Mouse (Mus musculus): ENCODE results near the gene Gbp5.
A peak's percentile ranks its signal among the peaks of the same experiment; 100 is the strongest.

The Gbp5 gene

GRCm38 (mm10) chr3:142546690-142547089 is 52.9 kb downstream of the Gbp5 start:
- DNase-seq = no peak

DNA sequence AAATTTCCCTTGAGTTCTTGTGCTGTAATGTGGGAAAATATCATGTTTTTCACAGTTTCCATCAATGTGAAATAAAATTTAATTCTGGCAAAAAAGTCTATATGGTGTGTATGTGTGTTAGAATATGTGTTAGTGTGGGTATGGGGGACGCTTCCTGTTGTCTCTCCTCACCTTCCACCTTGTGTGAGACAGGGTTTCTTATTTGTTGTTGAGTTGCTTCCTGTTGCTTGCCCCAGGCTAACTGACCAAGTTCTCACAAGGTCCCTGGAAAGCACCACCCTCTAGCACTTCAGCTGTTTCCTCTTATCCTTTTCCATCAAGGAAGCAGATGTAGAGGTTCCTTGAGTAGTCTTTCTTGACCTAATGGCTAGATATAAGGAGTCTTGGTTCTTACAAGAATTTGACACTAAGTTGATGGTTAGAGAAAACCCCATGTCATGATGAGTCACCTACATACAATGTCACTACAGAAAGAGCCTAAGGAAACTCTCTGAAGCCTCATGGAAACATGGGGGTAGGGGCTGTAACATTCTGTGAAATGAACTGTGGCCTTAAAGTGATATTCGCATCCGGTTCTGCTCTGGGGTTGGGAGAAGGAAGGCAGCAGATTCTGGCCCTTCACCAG is 56.4 kb downstream of the Gbp5 start:
- DNase-seq = no peak

DNA sequence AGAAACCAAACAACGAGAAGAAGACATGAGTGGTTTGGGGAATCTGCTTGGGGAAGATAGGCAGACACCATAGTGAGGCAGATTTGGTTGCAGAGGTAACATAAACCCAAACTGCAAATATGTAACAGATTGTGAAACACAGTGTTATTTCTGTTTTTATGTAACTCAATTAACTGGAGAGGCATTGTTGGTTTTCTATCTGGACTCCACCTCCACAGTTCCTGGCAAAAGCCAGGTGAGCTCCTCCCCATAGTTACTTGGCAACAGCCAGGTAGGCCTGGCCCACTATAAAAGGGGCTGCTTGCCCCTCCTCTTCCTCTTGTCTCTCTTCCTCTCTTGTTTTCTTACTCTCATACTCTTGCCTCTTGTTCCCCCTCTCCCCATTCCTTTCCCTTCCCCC is 60.8 kb downstream of the Gbp5 start:
- DNase-seq = no peak

DNA sequence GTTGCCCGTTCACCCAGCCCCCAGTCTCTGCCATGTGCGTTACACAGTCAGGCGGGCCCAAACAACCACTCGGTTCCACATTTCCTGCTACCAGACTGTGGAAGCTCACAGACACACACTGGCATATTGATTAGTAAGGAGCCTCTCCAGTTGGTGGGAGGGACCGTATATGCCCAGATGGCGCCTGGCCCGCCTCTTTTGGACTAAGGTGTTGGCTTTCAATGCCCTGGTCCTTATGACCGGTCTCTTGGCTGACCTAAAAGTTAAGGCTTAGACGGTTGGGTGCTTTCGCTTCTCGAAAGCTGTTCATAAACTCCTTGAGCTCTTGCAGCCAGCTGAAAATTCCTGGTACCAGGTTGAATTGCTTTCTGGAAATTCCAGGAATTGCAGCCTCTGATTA is 61.8 kb downstream of the Gbp5 start:
- no peak for DNase-seq

DNA sequence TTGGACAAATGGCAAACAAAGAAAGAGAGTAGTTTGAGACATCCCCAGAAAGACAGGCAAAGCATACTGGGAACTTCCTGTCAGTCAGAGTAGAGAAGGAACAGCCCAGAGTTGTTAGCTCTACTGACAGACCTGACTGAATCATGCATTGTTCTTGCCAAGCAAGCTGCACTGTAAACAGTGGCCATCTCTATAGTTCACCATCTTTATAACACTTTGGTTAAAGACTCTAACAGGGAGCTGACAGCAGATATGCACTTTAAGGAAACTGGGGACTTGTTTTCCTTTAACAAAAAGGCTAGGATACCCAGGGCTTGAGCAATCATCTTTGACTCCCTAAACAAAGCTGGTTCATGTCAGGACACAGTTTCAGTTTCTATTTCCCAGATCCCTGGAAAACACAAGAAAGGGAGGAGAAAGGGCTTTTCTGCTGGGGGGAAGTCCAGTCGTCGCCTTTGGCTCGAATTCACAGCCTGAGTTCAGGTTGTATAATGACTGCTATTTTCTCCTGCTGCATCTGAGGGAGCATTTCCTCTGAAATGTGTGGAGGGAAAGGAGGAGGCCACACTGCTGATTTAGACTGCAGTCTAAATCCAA is 66.0 kb downstream of the Gbp5 start, which contains the start of gene Gbp3:
TSS of gene Gbp3 (plus strand) at position 395 of the 597 bp plus-strand sequence.
- no peak for DNase-seq

- DNase-seq = peak; percentile 62
Observed at GRCm38 (mm10) chr3:142560296-142560948, 66.6 kb downstream of the Gbp5 start.

DNA sequence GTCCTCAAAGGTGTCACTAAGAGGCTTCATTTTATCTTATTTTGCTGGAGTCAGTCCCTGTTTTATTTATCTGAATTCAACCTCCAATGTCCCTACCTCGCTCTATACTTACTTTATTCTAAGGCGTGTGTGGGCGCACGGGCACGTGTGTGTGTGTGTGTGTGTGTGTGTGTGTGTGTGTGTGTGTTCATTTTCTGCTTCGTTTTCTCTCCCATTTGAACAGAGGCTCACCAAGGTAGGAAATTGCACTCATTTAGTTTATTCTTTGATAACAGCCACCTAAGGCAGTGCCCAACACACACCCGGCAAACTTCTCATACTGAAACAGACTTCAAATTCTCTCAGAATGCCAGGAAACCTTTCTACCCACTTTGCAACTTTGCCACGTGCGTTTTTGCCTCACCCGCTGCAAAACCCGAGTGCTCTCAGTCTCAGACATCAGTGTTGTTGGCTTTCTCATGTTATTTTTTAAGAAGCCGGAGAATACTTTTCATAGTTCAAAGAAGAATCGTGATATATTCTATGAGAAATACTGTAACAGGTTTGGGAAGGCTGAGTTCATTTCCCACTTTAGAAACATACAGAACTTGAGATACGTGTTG is 67.4 kb downstream of the Gbp5 start:
- DNase-seq = no peak

DNA sequence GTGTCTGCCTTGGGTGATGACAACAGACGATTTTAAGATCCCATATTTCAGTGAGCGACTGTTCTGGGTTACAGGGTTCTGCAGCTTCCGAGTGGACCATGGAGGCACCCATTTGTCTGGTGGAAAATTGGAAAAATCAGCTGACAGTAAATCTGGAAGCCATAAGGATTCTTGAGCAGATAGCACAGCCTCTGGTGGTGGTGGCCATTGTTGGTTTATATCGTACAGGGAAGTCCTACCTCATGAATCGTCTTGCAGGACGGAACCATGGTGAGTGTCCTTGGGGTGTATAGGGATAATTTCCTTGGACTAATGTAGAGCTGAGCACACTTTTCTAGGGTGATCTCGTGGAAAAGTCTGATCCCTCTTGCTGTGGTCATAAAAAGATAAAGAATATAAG is 67.9 kb downstream of the Gbp5 start:
- no peak for DNase-seq

GRCm38 (mm10) chr3:142567490-142567889 is 73.7 kb downstream of the Gbp5 start:
- DNase-seq = peak; percentile 11

DNA sequence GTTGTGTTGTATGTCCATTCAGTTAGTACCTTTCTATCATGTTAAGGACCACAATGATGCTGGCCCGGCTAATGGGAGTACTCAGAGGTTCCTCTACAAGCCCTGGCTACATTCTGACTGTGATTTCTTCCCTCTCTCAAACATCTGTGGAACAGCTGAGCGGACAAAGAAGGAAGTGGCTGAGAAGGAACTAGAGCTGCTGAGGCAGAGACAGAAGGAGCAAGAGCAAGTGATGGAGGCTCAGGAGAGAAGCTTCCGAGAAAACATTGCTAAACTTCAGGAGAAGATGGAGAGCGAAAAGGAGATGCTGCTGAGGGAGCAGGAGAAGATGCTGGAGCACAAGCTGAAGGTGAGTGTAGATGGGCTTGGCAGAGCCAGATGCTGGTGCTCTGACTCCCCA is 77.0 kb downstream of the Gbp5 start:
- no peak for DNase-seq
